Comparison of ENCODE assay signal across 8 mouse cellular contexts in genomic region chr5:146832769-146833448, GRCm38 (mm10). TPM values are rescaled to one million over a fixed set of nuclear protein-coding genes. Genes with fewer than 3 reads are reported as not detected.
DNase-seq lines count a peak whose midpoint lies in the region; ATAC-seq and TF ChIP-seq lines count a peak whose summit lies in the region.

Rpl21 (plus strand) TSS chr5:146832890.

- no peak for TF ChIP-seq CTCF in G1E (IDR thresholded peaks at IDR 0.05; ENCODE audit: low read depth, low read length)
- TF ChIP-seq CTCF in layer of hippocampus, adult 2 months (conservative IDR thresholded peaks at IDR 0.05) = no peak
- no peak for TF ChIP-seq CTCF in lung, embryonic 14.5 days (IDR thresholded peaks at IDR 0.05; ENCODE audit: low read depth)
- TF ChIP-seq CTCF in olfactory bulb, adult 2 months (IDR thresholded peaks at IDR 0.05; ENCODE audit: insufficient read depth, low read depth, low read length) = no peak
- peak; percentile 42; the same call in 1 of the 2 replicates for TF ChIP-seq CTCF in thymus, adult 2 months (IDR thresholded peaks at IDR 0.05; ENCODE audit: borderline replicate concordance, control insufficient read depth, extremely low read depth, insufficient read depth, low read length, poor library complexity)

- peaks cover 60% of the 10 kb centered on the region for H3K4me1 ChIP-seq in G1E (ENCODE audit: insufficient read depth, low read depth, low read length)
- peaks cover 18% of the 10 kb centered on the region for H3K4me1 ChIP-seq in forebrain, embryonic 16.5 days (replicated peaks; ENCODE audit: control insufficient read depth, insufficient read depth, low read length)
- H3K4me1 ChIP-seq in lung, embryonic 14.5 days (ENCODE audit: insufficient read depth) = 0 out of 2 replicates have a peak, but pooled peaks cover 11% of the 10 kb centered on the region
- peaks cover 2% of the 10 kb centered on the region; the same call in 1 of the 2 replicates for H3K4me1 ChIP-seq in olfactory bulb, adult 2 months (ENCODE audit: control insufficient read depth, insufficient read depth, low read length)
- peaks cover 4% of the 10 kb centered on the region for H3K4me1 ChIP-seq in thymus, adult 2 months (replicated peaks; ENCODE audit: control insufficient read depth, insufficient read depth, low read length)

- H3K9ac ChIP-seq in forebrain, embryonic 16.5 days (replicated peaks; ENCODE audit: low read depth, low read length) = peak within 1 kb of the TSS; percentile 87
- peak within 1 kb of the TSS; percentile 88 for H3K9ac ChIP-seq in lung, embryonic 14.5 days

- peak within 1 kb of the TSS; percentile 86 for H3K4me3 ChIP-seq in G1E (ENCODE audit: low read depth, low read length)
- H3K4me3 ChIP-seq in forebrain, embryonic 16.5 days (replicated peaks; ENCODE audit: low read length) = peak within 1 kb of the TSS; percentile 72
- H3K4me3 ChIP-seq in layer of hippocampus, adult 2 months = peak within 1 kb of the TSS; percentile 98
- peak within 1 kb of the TSS; percentile 70 for H3K4me3 ChIP-seq in lung, embryonic 14.5 days (ENCODE audit: low read depth, low read length)
- H3K4me3 ChIP-seq in olfactory bulb, adult 2 months (ENCODE audit: insufficient read depth, low read depth, low read length) = peak within 1 kb of the TSS; percentile 91
- H3K4me3 ChIP-seq in thymus, adult 2 months (ENCODE audit: control insufficient read depth, insufficient read depth, low read length) = peak within 1 kb of the TSS; percentile 83

- TF ChIP-seq POLR2A in olfactory bulb, adult 2 months (IDR thresholded peaks at IDR 0.05; ENCODE audit: insufficient read depth, low read depth, low read length) = peak; percentile 97
- TF ChIP-seq POLR2A in thymus, adult 2 months (IDR thresholded peaks at IDR 0.05; ENCODE audit: control insufficient read depth, extremely low read depth, insufficient read depth, low read length, poor library complexity) = peak; percentile 92

- under 1% methylated on average over 60 of the region's 60 CpGs for WGBS in forebrain, embryonic 16.5 days
- under 1% methylated on average over 60 of the region's 60 CpGs for WGBS in lung, embryonic 14.5 days
- under 1% methylated on average over 60 of the region's 60 CpGs for WGBS in olfactory bulb, adult 2 months
- under 1% methylated on average over 60 of the region's 60 CpGs for WGBS in thymus, adult 2 months

- peaks cover 42% of the 10 kb centered on the region for H3K36me3 ChIP-seq in G1E (replicated peaks)
- peaks cover 20% of the 10 kb centered on the region for H3K36me3 ChIP-seq in forebrain, embryonic 16.5 days (ENCODE audit: control insufficient read depth, insufficient read depth)
- peaks cover 40% of the 10 kb centered on the region for H3K36me3 ChIP-seq in lung, embryonic 14.5 days (ENCODE audit: insufficient read depth)
- H3K36me3 ChIP-seq in thymus, adult 2 months (ENCODE audit: control insufficient read depth, insufficient read depth, low read length) = peaks cover 33% of the 10 kb centered on the region

- peak within 1 kb of the TSS; percentile 88 for H3K27ac ChIP-seq in forebrain, embryonic 16.5 days (ENCODE audit: low read length)
- peak within 1 kb of the TSS; percentile 99 for H3K27ac ChIP-seq in layer of hippocampus, adult 2 months
- H3K27ac ChIP-seq in lung, embryonic 14.5 days (ENCODE audit: low read depth) = peak within 1 kb of the TSS; percentile 88
- peak within 1 kb of the TSS; percentile 100 for H3K27ac ChIP-seq in olfactory bulb, adult 2 months (ENCODE audit: insufficient read depth, low read depth, low read length)
- no peak within 1 kb of the TSS for H3K27ac ChIP-seq in thymus, adult 2 months (ENCODE audit: control insufficient read depth, insufficient read depth, low read length)

- no peaks in the 10 kb centered on the region for H3K27me3 ChIP-seq in G1E (ENCODE audit: insufficient read depth, low read length)
- no peaks in the 10 kb centered on the region for H3K27me3 ChIP-seq in forebrain, embryonic 16.5 days (replicated peaks; ENCODE audit: control insufficient read depth, insufficient read depth, low read length)
- no peaks in the 10 kb centered on the region for H3K27me3 ChIP-seq in lung, embryonic 14.5 days (ENCODE audit: insufficient read depth, low read length)
- H3K27me3 ChIP-seq in thymus, adult 2 months (ENCODE audit: control insufficient read depth, insufficient read depth, low read length) = no peaks in the 10 kb centered on the region

- DNase-seq in G1E (ENCODE audit: low spot score) = peak; percentile 86
- DNase-seq in cerebellum, adult 18-20 months = peak; percentile 92 to 96
- DNase-seq in heart, postnatal 36 days = peak; percentile 96 to 99
- DNase-seq in layer of hippocampus, adult 2 months (ENCODE audit: low spot score in 2 of 2) = peak; percentile 92 to 94
- DNase-seq in lung, embryonic 14.5 days = peak; percentile 98
- DNase-seq in thymus, adult 2 months = peak; percentile 88

- peak within 1 kb of the TSS; percentile 68 for H3K4me2 ChIP-seq in forebrain, embryonic 16.5 days (ENCODE audit: low read length)
- H3K4me2 ChIP-seq in lung, embryonic 14.5 days = peak within 1 kb of the TSS; percentile 84

- intact Hi-C loops in heart, postnatal 36 days (cut with DNase I) = loop anchor here (1.0 to 10.0 kb wide), 3 partner anchors 39 to 608 kb away; partner anchors contain the start of genes Gtf3a and Rnf6

- ATAC-seq in G1E (ENCODE audit: extremely low read depth, insufficient number of reproducible peaks, low FRiP score, poor library complexity, severe bottlenecking) = peak; percentile 89
- ATAC-seq in forebrain, embryonic 16.5 days = peak; percentile 99
- peak; percentile 98 for ATAC-seq in lung, embryonic 14.5 days (ENCODE audit: insufficient read depth)

- H3K9me3 ChIP-seq in G1E (replicated peaks) = no peaks in the 10 kb centered on the region
- H3K9me3 ChIP-seq in forebrain, embryonic 16.5 days (ENCODE audit: control insufficient read depth, low read length) = no peaks in the 10 kb centered on the region
- H3K9me3 ChIP-seq in lung, embryonic 14.5 days (ENCODE audit: low read depth, low read length) = no peaks in the 10 kb centered on the region

RNA-seq across cellular contexts. Expression of gene Rpl21, which starts in this region (rescaled TPM):
- total RNA-seq in G1E (2014; fragmentation: Nextera tagmentation) (2,344 and 2,765 TPM in 2 replicates), G1E (2017) (1,460 and 1,729 TPM in 2 replicates)
- polyA plus RNA-seq in G1E (2012) = 302 and 388 TPM in 2 replicates
- polyA plus RNA-seq in forebrain, embryonic 16.5 days (2015; fragmentation: Nextera tagmentation; extraction: Ambion mirVana) = 320 and 325 TPM in 2 replicates
- 100 to 1,000 TPM; 132 to 153 TPM for total RNA-seq in heart, postnatal 36 days (2021)
- total RNA-seq in layer of hippocampus, adult 2 months (2021) = 100 to 1,000 TPM; 205 to 212 TPM
- polyA plus RNA-seq in lung, embryonic 14.5 days (2014; fragmentation: Nextera tagmentation; extraction: Ambion mirVana) = 678 and 713 TPM in 2 replicates
- not detected in 2 replicates for polyA plus RNA-seq in olfactory bulb, adult 2 months (2012; ENCODE audit: insufficient read depth, insufficient read length, low replicate concordance, missing spikeins)
- 58.2 and 60.9 TPM in 2 replicates for polyA plus RNA-seq in thymus, adult 2 months (2012; rRNA removed)

Comparison
In these comparisons a context has a peak if more than half of its experiments do, and no peak if none do; other contexts are left out.
1. RNA of gene Rpl21 (total RNA-seq): 1,460 to 2,765 TPM in G1E; 205 to 212 TPM in layer of hippocampus, adult 2 months and 132 to 153 TPM in heart, postnatal 36 days; every median in the first group is over 4 times any median in the second.
2. Peak in every context shown above with its lines, with median percentiles within 50 percentile points of each other: ATAC-seq, DNase-seq and H3K4me3 ChIP-seq.